Mouse (Mus musculus) ES-Bruce4 (cell line): ENCODE results near the gene Grm8.

ENCODE experiments used
- CTCF ChIP-seq: IDR thresholded peaks from one replicate; pipeline ENCODE4 v1.8.1; 2011; ENCODE audit warnings: low read depth, low read length
- POLR2A ChIP-seq: IDR thresholded peaks from one replicate; pipeline ENCODE4 v1.8.1; 2011; ENCODE audit warnings: low read length; ENCODE audit not compliant: insufficient read depth

GRCm38 (mm10) chr6:28092511-28092910 is 42.5 kb downstream of the Grm8 start:
- TF ChIP-seq CTCF (no peak), POLR2A (no peak)
